Mouse (Mus musculus) spleen, postnatal 4 days (tissue): ENCODE data around the gene Taf6l.
A peak's percentile ranks its signal among the peaks of the same experiment; 100 is the strongest.
"Not testable (repeated sequence)": the region's sequence is repeated elsewhere in the genome, so short reads cannot be mapped to it uniquely, and the experiment has no call there.

Source experiments
- DNase-seq, 2 experiments: peaks; one replicate each; pipeline ENCODE4 v3.0.0; 2022; ENCODE audit warnings: low spot score in 2 of 2

Taf6l gene

DNA sequence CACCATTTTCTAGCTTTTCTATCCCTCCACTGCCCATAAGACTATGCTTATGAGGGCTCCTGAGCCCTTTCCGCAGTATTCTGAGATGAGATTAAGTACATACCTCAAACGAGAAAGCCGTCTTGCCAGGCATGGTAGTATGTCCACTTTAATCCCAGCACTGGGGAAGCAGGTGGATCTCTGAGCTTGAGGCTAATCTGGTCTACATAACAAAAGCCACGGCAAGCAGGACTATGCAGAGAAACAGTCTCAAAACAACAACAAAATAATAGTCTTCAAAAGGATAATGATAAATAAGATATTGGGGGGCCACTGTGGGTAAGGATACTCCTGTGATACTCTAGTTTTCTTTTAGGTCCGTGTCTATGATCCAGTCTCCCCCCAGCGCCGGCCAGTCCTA lies 47.3 kb downstream of the Taf6l start:
- DNase-seq: no peak

DNA sequence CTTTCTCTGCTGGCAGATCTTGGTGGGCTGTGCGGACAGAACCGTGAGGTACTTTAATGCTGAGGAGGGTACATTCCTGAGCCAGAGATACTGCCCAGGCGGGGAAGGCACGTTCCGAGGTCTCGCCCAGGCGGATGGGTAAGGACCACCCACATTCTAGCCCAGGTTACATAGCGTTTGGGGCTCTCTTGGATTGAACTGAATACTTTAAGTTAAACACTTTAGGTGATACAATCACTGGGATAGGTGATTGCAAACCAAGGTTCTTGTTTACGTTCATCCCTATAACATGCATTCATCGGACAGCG lies 50.1 kb downstream of the Taf6l start:
- no peak for DNase-seq

DNA sequence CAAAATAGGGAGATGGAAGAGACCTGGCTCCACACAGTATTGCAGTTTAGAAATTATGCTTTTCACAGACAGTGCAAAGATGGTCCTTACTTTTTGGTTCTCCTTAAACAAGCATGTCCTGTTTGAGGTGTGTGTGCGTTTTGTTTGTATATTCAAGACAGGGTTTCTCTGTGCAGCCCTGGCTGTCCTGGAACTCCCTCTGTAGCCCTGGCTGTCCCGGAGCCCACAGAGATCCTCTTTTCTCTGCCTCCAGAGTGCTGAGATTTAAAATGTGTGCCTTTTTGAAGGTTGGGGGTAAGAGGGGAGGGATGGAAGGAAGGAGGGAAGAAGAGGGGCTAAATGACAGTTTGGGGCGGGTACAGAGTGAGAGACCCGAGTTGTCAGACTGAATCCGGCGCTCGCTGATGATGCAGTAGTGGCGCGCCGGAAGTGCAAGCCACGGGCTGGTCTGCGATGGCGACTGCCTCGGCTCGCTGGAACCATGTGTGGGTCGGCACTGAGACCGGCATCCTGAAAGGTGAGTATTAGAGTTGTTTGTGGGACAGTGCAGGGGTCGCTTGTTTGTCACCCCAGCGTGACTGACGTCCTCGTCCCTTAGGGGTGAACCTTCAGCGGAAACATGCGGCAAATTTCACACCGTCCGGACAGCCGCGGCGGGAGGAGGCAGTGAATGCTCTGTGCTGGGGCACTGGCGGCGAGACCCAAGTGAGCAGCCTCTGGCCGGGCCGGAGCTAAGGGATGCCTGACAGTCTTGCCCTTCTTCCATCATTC lies 50.6 kb downstream of the Taf6l start, which contains the start of gene Wdr74:
Gene Wdr74 (plus strand): TSS at position 439 of the 771 bp plus-strand sequence.
- DNase-seq: peak; percentile 87 to 94

DNA sequence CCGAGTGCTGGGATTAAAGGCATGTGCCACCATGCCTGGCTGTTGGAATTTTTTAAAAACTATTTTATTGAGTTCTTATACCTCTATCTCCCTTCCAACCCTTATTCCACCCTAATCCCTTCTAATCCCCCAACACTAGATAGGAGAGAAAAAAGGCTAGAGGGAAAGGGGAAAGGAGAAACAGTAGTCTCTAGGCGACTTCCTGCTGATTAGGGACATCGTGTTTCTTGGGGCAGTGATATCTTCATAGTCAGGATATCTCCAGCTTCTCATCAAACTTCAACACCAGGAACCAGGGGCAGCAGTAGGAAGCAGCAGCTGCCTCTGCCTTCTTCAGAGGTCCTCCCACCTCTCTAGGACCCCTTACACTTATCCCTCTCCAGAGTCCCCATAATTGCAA lies 51.9 kb downstream of the Taf6l start:
- no peak for DNase-seq

DNA sequence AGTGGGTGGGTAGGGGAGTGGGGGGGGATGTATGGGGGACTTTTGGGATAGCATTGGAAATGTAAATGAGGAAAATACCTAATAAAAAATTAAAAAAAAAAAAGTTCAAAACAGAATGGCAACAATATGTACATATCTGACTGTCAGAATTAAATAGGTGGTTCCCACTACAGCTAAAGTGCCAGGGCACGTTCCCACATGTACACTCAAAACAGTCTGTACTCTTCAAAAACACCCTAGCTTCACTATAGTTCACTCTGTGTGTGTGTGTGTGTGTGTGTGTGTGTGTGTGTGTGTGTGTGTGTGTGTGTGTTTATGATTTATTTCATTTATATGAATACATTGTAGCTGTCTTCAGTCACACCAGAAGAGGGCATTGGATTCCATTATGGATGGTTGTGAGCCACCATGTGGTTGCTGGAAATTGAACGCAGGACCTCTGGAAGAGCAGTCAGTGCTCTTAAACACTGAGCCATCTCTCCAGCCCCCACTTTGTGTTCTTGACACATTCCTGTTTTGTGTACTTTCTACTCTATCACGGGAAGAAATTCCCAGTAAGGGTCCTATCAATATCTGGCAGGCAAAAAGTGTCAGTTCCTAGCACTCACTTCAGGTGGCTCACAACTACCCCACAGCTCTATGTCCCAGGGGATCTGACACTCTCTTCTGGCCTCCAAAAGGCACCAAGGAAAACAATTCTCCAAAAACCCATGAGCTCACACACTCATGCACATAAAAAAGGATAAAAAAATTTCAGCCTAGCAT lies 57.7 kb downstream of the Taf6l start:
- DNase-seq: not testable (repeated sequence)

DNA sequence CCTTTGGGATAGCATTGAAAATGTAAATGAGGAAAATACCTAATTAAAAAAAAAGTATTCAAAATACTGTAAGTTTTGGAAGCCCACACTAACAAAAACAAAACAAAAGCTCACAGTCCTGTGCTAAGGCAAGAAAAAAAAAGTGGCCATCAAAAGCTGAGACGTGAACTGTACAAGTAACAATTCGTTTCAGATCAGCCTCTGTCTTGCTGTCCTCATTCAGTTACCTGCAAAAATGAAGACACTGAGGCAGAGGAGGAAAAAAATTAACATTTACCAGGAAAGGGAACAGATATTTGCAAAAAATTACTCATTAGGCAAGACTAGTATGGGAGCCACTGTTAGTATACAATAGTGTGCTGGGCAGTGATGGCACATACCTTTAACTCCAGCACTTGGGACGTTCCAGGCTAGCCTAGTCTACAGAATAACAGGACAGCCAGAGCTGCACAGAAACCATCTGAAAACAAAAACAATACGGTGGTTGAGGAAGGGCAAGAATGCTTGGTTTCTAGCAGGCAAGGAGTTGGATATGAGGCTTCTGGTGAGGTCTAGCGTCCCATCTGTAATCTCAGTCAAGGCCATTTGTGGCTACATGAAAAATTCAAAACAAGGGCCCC lies 58.6 kb downstream of the Taf6l start:
- DNase-seq: no peak

DNA sequence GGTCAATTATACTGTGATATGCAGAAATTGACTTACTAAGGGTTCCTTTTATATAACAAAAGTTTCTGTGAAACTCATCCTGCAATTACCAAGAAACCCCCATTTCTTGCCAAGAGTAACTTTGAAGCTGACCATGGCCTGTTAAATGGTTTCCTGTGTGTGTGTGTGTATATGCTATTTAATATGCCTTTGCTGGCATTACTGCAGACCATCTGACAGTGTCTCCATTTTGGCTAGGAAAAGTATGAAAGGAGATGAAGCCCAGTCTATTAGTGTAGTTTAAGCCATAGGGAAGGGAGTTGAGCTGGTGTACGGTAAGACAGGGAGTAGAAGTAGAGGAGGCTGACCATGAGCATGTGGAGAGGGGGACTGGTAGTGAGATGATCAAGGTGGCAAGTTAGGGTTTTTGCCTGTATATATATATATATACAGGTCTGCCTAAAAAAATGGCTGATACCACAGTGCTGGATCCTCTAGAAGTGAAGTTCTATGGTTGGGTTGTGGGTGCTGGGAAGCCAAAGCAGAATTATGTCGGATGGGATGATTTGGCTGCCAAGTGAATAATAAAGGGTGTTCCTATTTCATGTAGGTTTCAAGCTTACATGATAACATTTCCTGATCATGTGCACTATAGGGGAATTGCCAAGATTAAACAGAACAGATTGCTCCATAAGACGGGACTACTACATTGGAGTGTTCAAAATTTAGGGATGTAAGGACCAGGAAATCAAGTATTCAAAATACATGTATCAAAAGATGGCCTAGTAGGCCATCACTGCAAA lies 59.4 kb downstream of the Taf6l start:
- no peak for DNase-seq

DNA sequence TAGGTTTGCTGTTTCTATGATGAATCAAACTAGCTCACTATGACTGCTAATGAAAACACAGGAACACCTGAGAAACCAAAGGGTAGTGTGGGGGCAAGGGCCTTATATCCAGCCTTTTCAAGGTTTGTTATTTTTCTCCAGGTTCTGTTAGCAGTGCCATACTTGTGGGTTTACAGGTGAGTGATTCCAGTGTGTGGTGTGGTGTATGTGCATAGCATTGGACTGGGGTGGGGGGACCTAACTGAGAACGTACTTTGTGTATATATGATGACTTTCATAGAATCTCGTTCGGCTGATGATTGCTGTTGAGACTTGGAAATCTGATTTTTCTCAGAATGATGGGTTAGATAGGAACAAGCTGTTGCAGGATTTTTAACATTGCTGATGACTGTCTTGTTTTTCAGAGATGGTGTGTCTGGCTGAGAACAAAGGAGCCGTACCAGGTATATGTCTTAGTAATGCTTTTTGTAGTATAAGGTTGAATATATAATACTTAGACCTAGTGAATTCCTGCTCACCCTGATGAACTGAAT lies 61.1 kb downstream of the Taf6l start:
- DNase-seq: no peak
